Mouse (Mus musculus): ENCODE measurements around the gene Zfp322a.
A peak's percentile ranks its signal among the peaks of the same experiment; 100 is the strongest.

Zfp322a gene

DNA sequence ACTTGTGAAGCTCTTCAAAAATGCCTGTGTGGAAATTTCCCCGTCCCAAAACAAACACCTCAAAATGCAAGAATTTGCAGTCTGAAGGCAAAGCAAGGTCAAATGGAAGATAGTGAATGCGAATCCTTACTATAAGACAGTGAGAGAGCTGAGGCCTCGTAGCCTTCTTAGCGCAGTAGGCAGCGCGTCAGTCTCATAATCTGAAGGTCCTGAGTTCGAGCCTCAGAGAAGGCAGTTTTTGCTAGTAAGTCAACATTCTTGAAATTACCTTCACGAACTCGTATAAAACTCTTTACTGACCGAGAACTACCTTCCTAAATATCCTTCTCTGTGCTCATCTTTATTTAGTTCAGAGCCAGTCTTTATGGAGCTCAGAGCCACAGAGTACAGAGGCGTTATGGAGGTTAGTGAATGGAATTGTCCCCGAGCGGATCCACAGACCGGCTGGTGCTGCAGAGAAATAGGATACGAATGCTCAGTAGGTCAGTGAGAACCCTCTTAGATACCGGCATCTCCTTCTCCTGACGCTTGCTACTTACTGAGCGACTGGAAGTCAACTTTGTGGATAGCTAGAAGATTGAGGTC lies 51.6 kb downstream of the Zfp322a start:
- DNase-seq (ENCODE audit: low spot score in 2 of 2), result no peak

DNA sequence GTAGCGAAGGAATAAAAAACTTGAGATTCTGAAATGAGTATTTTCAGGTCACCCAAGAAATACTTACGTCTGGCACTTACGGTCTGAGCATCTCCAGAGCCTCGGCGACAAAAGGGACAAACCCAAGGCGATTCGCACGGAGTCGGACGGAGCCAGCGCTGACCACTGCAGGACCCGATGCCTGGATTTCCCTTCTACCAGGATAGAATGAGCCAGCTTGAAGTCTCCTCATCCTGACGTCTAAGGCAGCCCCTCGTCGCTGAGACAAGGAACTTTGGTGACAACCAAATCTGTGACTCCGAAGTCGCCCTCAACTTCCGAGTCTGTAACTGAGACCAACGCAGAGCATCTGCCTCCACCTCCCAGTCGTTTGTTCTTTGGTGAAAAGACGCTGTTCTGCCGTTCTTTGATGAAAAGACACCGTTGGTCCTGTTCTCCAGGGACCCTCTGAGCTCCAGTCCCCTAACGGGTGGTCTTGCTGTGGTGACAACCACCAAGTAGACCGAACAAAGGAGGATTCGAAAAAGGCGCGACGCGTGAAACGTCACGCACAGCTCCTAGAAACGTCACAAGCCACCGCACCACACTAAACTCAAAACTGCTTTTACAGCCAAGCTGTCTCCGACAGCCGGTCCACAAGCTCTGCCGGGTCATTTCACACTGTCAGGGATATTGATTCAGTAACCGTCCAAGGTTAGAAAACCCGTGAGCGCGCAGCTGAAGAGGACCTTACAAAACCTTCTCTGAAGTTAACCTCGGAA lies 55.9 kb downstream of the Zfp322a start:
- no peak for DNase-seq (ENCODE audit: low spot score in 2 of 2)

DNA sequence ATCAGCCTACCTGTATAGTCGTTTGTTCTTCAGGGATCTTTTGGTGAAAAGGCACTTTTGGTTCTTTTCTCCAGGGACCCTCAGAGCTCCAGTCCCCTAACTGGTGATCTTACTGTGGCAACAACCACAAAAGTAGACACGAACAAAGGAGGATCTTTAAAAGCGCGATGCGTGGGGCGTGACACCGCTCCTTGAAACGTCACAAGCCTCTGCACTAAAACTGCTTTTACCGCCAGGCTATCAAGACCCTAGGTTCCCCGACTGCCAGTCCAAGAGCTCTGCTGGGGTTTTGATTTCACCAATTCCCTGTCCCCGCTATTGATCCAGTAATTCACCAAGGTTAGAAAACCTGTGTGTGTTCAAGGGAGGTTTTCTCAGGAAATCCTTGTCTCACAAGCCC lies 59.0 kb downstream of the Zfp322a start:
- no peak for DNase-seq (ENCODE audit: low spot score in 2 of 2)

DNA sequence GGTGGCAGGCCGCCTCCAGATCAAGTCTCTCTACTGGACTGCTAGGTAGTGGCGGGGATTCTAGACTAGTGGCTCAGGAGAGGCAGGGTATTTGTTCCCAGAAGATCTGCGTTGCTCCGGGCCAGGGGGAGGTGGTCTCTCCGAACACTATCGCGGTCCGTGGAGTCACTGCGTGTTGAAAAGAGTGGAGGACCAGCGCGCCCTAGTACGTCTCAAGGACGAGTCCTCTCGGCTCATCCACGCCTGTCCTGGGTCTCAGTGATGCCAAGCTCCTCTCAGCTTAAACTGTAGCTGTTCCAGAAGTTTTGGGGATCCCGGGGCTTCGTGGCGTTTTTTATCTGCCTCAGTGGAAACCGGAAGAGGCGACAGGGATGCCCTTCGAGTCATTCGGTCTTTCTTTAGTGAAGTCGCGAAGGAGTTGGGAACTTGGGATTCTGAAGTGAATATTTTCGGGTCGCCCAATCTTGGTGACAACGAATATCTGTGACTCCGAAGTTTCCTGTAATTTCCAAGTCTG lies 59.5 kb downstream of the Zfp322a start:
- DNase-seq (ENCODE audit: low spot score in 2 of 2), result no peak

DNA sequence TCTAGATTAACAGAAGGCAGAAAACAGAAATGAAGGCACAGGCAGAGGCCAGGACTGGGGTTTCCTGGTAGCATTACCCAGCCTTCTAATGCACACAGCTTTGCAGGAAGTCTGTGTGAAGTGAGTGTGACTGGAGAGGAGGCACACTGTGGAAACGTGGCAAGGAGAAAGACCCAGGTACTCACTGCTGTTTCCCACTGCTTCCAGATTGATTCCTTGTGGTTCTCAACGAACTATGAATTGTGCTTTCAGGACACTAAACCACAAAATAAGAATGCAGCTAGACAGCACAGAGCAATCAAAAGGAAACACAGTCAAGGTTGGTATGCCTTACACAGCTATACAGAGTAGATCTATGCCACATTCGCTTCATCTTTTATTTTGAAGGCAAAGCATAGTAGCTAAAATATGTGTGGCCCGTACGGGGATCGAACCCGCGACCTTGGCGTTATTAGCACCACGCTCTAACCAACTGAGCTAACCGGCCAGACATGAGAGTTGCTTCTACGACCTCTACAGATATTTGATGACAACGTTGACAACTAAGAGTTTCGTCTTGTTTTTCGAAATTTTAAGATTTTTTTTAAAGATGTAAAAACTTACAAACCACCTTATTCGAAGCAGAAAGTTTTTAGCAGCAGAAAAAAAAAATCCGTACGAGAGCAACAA lies 60.2 kb downstream of the Zfp322a start:
- DNase-seq (ENCODE audit: low spot score in 2 of 2), result peak in 1 of 2 experiments; percentile 10

DNA sequence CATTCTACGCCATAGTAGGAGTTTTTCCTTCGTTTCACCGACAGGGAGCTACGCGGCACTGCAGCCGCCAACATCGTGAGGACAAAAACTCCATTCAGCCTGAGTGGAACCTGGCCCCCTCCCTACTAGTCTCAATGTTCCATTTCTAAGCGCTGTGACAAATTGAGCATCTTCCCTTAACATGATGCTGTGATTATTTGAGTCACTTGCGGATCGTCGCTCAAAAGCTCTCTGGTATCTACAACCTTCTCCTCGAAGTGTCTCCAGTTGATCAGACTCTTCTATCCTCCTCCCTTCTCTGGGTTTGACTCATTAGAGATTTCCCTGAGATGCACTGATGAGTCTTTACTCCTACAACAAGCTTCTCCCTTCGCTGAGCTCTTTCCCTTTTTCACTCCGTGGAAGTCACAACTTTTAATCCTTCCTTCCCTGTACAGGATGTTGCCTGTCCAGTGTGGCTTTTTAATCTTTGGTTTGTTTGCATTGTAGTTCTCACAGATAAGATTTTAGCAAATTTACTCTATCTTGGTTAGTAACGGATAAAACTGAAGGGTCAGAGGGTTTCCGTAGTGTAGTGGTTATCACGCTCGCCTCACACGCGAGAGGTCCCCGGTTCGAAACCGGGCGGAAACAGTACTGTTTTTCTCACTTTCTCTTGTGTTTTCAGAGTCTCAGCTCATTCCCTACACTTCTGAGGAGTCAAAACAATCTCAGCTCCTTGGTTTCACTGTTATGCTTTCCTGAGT lies 61.8 kb downstream of the Zfp322a start:
- peak in 1 of 2 experiments; percentile 25 for DNase-seq (ENCODE audit: low spot score in 2 of 2)

DNA sequence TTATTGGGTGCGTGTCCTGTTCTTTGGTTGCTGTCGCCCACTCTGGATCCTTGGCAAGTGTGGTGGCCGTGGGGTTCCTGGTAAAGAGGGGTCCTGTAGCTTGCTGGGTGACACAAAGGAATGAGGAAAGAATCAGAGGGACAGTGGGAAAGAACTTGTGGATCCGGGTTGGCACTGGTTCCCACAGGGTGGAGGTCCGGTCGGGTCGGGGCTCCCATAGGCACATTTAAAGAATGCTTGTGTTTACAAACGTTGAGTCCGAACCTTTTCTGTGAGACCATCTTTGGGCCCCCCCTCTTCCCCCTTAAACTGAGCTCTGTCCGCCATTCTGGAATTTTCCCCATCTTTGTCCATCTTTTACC lies 62.3 kb downstream of the Zfp322a start:
- DNase-seq (ENCODE audit: low spot score in 2 of 2), result no peak
